Mouse (Mus musculus): Measurements from ENCODE around the gene Slc38a7.
"Not testable (repeated sequence)": the region's sequence is repeated elsewhere in the genome, so short reads cannot be mapped to it uniquely, and the experiment has no call there.

Slc38a7 gene

DNA sequence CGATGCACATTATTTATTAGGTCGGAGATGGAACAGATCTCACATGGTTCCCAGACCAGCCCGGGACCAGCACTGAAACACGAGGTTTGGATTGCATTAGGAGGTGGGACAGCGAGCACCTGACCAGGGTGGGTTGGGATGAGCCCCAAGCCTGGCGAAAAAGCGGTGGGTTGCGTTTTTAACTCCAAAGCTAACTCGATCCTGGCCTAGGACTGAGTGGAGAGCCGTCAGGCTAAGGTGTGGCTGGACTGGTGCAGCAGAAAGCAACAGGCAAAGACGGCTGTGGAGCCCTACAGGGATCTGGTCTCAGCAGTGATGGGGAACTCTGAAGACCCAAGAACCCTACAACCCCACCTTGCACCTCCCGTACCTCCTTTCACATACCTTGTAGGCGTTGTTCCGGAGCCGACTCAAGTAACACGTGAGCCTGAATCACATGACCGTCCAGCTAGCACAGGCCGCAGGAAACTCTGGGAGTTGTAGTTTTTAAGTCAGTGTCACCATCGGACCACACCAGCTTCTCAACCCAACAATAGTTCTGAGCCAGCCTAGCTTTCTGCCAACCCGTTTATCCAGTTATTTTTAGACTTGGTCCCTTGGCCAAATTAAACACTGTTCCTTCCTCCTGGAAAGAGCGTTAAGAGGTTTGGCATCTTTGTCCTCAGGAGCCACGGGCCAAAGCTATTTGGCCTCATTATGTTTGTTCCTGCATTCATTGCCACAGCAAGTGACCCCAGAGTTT lies at the start of gene Slc38a7:
Gene Slc38a7 (minus strand): TSS at position 438 of the 742 bp plus-strand sequence.
- CTCF ChIA-PET, result interaction anchor here (0.9 kb wide), 1 partner anchor 71 kb away, joined by 3 read pairs; no protein-coding TSS in a partner anchor

- CTCF ChIA-PET, result no interaction called here
Measured at GRCm38 (mm10) chr8:95901864-95902263, 48.5 kb upstream of the Slc38a7 start.

GRCm38 (mm10) chr8:95893701-95894100 lies 40.4 kb upstream of the Slc38a7 start:
- CTCF ChIA-PET, result no interaction called here

DNA sequence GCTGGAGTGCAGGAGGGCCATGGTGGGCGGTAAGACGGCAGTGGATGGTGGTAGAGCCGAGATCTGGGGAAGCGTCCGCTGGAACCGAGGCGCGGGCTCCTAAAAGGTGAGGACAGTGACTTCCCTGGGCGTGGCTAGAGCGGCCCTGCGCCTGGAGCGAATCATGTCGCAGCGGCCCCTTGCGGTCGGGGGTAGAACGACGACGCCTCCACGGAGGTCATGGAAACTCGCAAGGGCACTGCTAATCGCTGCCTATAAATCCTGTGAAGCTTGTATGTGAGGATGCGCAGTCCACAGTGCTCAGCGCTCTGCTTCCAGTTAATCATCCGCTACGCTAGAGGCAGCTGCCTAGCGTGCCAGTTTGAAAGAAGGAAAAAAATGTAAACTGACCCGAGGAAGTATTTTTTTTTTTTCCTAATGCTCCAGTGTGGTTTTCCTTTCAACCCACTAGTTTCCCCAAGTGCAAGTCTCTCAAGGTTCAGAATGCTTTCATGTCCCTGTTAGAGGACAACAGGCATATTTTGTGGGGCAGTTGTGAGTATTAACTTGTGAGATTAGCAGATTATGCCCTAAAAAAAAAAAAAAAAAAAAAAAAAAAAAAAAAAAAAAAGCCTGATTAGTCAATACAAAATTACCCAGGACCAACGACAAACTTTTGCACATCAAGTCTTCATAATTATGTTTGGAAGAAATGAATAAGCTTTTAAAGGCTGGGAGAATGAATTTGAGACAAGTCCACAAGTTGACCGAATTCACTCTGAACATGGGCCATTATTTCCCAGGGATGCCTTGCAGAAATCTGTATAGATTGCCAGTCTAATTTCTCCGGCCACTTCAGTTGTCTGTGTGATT lies 35.2 kb upstream of the Slc38a7 start, which contains the start of gene Got2:
Gene Got2 (minus strand): TSS at position 263 of the 852 bp plus-strand sequence.
- CTCF ChIA-PET, result interaction anchor here (0.5 to 0.7 kb wide), 2 partner anchors 16 to 377 kb away, joined by 4 to 5 read pairs; no protein-coding TSS in a partner anchor

GRCm38 (mm10) chr8:95887578-95888284 lies 34.4 kb upstream of the Slc38a7 start:
- CTCF ChIA-PET, result interaction anchor here (0.6 kb wide), 1 partner anchor 150 kb away, joined by 3 read pairs; no protein-coding TSS in a partner anchor

DNA sequence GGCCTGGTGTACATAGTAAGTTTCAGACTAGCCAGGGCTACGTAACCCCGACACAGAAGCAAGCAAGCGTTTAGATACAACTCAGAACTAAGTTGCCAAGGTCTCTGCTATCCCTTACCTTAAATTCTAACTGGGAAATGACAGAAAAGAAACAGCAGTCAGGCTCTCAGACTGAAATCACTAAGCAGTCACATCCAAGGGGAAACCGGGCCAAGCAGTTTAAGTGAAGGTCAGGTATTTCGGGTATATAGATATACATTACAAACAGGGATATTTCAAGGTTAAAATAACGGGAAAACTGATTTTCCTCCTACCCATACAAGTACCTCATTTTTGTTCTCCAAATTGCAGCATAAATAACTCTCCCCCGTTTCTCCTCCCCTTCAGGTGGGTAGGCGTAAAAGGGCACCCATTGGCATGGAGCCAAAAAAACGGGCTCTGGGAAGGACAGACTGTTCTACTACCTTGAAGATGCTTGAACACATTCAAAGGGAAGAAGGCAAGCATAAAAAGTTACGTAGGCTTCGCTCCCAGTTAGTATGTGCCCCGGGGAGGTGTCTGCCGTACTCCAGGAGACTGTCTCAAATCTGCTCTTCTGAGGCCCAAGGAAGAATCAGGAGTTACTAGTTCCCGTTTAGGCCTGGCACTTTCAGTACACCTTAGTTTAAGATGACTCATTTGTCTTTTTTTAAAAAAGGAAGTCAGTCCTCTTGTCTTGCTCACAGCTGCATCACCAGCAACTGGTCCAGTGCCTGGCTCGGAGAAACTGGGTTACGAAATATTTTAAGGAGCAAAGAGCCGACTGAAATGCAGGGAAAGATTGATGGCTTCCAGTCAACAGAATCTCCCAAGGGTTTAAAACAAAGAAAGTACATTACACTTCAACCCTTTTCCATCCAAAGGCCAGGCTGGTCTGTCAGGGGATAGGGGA lies 33.6 kb upstream of the Slc38a7 start:
- CTCF ChIA-PET, result no interaction called here

GRCm38 (mm10) chr8:95885966-95886365 lies 32.6 kb upstream of the Slc38a7 start:
- CTCF ChIA-PET, result no interaction called here

- CTCF ChIA-PET, result no interaction called here
Measured at GRCm38 (mm10) chr8:95885271-95885841, 32.0 kb upstream of the Slc38a7 start.

GRCm38 (mm10) chr8:95884491-95884890 lies 31.2 kb upstream of the Slc38a7 start:
- CTCF ChIA-PET, result no interaction called here

DNA sequence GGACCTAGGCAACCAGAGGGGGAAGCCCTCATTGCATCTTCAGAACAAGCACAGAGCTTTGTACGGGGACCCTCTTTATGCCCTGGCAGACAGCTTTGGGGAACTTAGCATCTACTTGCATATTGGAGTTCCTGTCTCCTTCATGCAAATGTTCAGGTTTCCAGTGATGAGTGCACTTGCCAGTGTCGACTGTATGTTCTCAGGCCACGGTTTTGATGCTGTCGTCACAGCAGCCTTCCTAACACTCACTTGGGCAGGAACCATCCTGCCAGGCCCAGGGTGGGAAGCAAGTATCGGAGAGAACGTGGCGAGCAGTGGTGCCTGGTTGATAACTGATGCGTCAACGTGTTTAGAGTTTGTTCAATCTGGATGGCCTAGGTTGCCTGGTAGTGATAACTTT lies 28.9 kb upstream of the Slc38a7 start:
- CTCF ChIA-PET, result no interaction called here

DNA sequence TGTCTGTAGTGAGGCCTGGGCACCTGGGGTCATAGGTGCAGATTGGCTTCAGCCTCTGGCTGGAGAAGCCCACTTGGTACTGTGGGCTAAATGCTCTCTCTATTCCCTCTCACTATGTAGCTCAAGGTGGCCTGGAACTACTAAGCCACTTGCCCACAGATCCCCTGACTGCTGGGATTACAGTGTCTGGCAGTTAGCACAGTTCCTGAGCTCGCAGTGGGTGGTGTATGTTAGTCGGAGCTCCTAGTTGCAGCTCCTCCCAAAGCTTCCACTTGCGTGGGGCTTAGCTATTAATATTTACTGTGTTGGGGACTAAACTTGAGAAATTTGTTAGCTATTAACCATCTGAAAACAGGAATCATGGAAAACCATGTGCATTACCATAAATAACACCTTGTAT lies 28.2 kb upstream of the Slc38a7 start:
- CTCF ChIA-PET, result no interaction called here

DNA sequence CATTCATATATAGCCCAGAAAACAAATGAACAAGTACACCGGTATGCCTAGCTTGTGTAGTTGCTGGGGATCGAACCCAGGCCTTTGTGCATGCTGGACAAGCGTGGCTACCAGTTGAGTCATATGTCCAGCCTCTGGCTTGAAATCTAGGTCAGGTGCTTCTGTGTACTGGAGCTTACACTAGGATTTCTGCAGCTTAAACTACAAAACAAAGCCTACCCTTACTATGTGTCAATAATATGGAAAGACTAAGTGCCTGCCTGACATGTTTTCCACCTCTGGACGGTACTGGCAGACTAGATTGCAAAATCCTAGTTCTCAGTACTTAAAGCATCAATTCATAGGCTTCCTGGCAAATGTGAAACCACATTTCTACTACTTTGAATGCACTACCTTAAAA lies 26.5 kb upstream of the Slc38a7 start:
- CTCF ChIA-PET, result no interaction called here

GRCm38 (mm10) chr8:95878176-95878962 lies 25.0 kb upstream of the Slc38a7 start:
- CTCF ChIA-PET, result no interaction called here

DNA sequence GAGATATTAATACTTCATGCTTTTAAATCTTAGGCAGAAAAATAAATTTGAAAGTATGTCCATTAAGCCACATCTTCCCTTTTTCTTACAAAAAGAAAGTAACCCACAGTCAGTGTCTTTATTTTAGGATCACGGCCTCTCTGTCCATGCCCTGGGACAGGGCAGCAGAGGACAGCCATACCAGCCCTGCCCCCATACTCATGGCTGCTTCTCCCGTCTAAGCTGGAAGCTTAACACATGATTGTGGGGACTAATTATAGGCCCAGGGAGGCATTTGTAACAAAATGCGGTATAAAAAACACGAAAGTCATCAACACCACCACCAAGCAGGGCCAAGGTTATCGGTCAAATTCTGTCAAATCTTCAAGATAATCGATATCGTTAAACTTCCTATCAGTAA lies 21.9 kb upstream of the Slc38a7 start:
- CTCF ChIA-PET, result no interaction called here

DNA sequence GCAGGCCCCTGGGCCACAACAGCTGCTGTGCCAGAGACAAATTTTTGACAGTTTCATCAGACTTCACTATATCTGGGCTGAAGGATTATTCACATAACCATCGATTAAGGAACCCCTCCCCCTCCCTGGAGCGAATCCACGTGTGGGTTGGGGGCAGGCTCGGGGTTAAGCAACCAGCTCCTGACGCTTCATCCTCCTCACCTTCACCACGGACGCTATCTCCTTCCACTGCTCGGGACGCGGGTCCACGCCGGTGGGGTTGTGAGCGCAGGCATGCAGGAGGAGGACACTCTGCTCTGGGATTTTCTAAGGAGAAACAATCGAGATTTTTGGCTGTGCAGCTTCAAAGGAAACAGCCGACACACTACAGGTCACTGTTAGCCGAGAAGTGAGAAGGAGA lies 18.4 kb upstream of the Slc38a7 start:
- CTCF ChIA-PET, result interaction anchor here (0.7 kb wide), 1 partner anchor 1610 kb away, joined by 16 read pairs; no protein-coding TSS in a partner anchor

GRCm38 (mm10) chr8:95864851-95865250 lies 11.5 kb upstream of the Slc38a7 start:
- CTCF ChIA-PET, result not testable (repeated sequence)

- CTCF ChIA-PET, result not testable (repeated sequence)
Measured at GRCm38 (mm10) chr8:95863761-95864440, 10.6 kb upstream of the Slc38a7 start.

DNA sequence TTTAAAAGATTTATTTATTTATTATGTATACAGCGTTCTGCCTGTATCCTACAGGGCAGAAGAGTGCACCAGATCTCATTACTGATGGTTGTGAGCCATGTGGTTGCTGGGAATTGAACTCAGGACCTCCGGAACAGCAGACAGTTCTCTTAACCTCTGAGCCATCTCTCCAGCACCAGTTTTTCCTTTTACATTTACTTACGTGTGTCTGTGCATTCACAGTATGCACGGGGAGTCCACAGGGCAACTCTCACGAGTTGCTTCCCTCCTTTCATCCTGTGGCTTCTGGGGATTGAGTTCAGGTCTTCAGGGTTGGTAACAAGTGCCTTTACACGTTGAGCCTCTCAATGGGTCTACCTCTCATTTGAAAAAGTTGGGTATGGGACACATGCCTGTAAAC lies 835 bp upstream of the Slc38a7 start:
- CTCF ChIA-PET, result no interaction called here

DNA sequence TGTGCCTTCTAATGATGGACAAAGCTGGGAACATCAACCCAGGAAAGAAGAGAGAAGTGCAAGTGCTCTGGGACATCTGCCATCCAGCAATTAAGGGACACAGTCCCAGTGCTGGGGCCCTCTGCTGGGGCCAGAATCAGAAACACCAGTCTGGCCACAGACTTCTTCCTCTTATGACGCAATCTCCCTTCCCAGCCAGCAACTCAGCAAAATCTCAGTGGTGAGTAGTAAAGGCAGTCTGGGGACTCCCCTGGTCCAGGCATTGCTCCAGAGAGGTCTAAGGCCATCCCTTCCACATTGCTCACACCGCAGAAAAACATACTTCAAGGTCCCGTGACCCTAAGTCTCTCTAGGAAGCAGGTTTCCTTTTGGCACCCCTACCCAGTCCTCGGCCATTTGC lies 1.0 kb downstream of the Slc38a7 start:
- CTCF ChIA-PET, result interaction anchor here (0.9 kb wide), 1 partner anchor 70 kb away, joined by 3 read pairs; no protein-coding TSS in a partner anchor
